Mouse (Mus musculus): Measurements from ENCODE around the gene Krtdap. TPM values are rescaled to one million over a fixed set of nuclear protein-coding genes. Genes with fewer than 3 reads are reported as not detected.

Gene Krtdap
- polyA plus RNA-seq, 1 experiment from 2014 or later: 3.8 TPM

- no peaks in the 10 kb centered on the region for H3K9me3 ChIP-seq (replicated peaks)
- no peak overlapping the region for H3K4me2 ChIP-seq
- WGBS: 18% methylated on average over 9 of the region's 9 CpGs
- no peak overlapping the region for H3K27ac ChIP-seq
- H3K9ac ChIP-seq: no peak overlapping the region
- no peak overlapping the region for H3K4me3 ChIP-seq
- H3K36me3 ChIP-seq: no peaks in the 10 kb centered on the region
- ATAC-seq (replicated peaks; ENCODE audit: insufficient number of reproducible peaks, insufficient read depth, low FRiP score, low read depth): no peak
- peaks cover 16% of the 10 kb centered on the region; the same call in 1 of the 2 replicates for H3K27me3 ChIP-seq
- no peaks in the 10 kb centered on the region for H3K4me1 ChIP-seq (replicated peaks)
These were observed 4.2 kb downstream of the Krtdap start for GRCm38 (mm10) chr7:30791921-30792320.

DNA sequence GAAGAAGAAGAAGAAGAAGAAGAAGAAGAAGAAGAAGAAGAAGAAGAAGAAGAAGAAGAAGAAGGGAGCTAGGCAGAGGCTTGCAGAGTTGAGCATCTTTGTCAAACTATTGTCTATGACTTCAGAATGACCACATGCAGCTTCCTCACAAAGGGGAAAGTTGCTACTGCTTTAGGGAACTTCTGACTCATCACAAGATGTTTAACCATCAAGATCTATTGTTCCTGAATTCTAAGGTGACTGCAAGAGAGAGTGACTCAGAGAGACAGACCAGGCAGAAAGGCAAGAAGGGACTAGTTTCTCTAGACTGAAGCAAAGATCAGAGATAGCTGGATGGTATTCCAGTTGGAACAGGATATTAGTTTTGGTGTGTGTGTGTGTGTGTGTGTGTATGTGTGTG is 7.2 kb downstream of the Krtdap start:
- H3K9me3 ChIP-seq (replicated peaks): 0 out of 2 replicates have a peak, but pooled peaks cover under 1% of the 10 kb centered on the region
- no peak overlapping the region for H3K27ac ChIP-seq
- no peak overlapping the region for H3K4me3 ChIP-seq
- H3K27me3 ChIP-seq: peaks cover 7% of the 10 kb centered on the region; the same call in 1 of the 2 replicates
- H3K9ac ChIP-seq: no peak overlapping the region
- no peaks in the 10 kb centered on the region for H3K36me3 ChIP-seq
- ATAC-seq (replicated peaks; ENCODE audit: insufficient number of reproducible peaks, insufficient read depth, low FRiP score, low read depth): no peak
- H3K4me2 ChIP-seq: no peak overlapping the region
- no peaks in the 10 kb centered on the region for H3K4me1 ChIP-seq (replicated peaks)

DNA sequence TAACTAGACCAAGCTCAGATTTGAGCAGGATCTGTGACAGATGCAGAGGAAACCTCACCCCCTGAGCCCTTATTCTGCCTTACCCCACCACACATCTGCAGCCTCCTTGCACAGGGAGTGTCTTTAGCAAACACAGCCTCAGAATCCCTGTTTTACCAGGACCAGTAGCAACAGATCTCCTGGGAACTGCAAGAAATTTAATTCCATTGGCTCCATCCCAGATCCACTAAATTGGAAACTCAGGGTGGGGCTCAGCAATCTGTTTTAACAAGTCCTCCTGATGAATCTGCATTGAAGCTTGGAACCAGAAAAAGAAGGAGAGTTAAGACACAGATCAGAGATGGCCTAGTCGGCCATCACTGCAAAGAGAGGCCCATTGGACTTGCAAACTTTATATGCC is 9.1 kb downstream of the Krtdap start:
- H3K4me2 ChIP-seq: no peak overlapping the region
- no peak overlapping the region for H3K4me3 ChIP-seq
- H3K4me1 ChIP-seq (replicated peaks): no peaks in the 10 kb centered on the region
- ATAC-seq (replicated peaks; ENCODE audit: insufficient number of reproducible peaks, insufficient read depth, low FRiP score, low read depth): no peak
- 76% methylated on average over 1 of the region's 1 CpGs for WGBS
- H3K27me3 ChIP-seq: no peaks in the 10 kb centered on the region
- no peak overlapping the region for H3K27ac ChIP-seq
- 0 out of 2 replicates have a peak, but pooled peaks cover 8% of the 10 kb centered on the region for H3K9me3 ChIP-seq (replicated peaks)
- H3K36me3 ChIP-seq: no peaks in the 10 kb centered on the region
- no peak overlapping the region for H3K9ac ChIP-seq

GRCm38 (mm10) chr7:30800653-30801052 is 13.0 kb downstream of the Krtdap start:
- Histone ChIP-seq H3K27me3 (no peaks in the 10 kb centered on the region), H3K9ac (no peak overlapping the region), H3K9me3 (replicated peaks) (0 out of 2 replicates have a peak, but pooled peaks cover 8% of the 10 kb centered on the region), H3K4me2 (no peak overlapping the region), H3K4me1 (replicated peaks) (no peaks in the 10 kb centered on the region), H3K27ac (no peak overlapping the region), H3K36me3 (no peaks in the 10 kb centered on the region), H3K4me3 (no peak overlapping the region)
- ATAC-seq (replicated peaks; ENCODE audit: insufficient number of reproducible peaks, insufficient read depth, low FRiP score, low read depth): no peak

GRCm38 (mm10) chr7:30803256-30803655 is 15.6 kb downstream of the Krtdap start:
- no peak overlapping the region for H3K9ac ChIP-seq
- H3K27me3 ChIP-seq: no peaks in the 10 kb centered on the region
- no peak overlapping the region for H3K4me3 ChIP-seq
- no peaks in the 10 kb centered on the region for H3K4me1 ChIP-seq (replicated peaks)
- no peak overlapping the region for H3K4me2 ChIP-seq
- no peak overlapping the region for H3K27ac ChIP-seq
- 0 out of 2 replicates have a peak, but pooled peaks cover 8% of the 10 kb centered on the region for H3K9me3 ChIP-seq (replicated peaks)
- no peak for ATAC-seq (replicated peaks; ENCODE audit: insufficient number of reproducible peaks, insufficient read depth, low FRiP score, low read depth)
- H3K36me3 ChIP-seq: no peaks in the 10 kb centered on the region
- 96% methylated on average over 3 of the region's 3 CpGs for whole genome bisulfite sequencing

DNA sequence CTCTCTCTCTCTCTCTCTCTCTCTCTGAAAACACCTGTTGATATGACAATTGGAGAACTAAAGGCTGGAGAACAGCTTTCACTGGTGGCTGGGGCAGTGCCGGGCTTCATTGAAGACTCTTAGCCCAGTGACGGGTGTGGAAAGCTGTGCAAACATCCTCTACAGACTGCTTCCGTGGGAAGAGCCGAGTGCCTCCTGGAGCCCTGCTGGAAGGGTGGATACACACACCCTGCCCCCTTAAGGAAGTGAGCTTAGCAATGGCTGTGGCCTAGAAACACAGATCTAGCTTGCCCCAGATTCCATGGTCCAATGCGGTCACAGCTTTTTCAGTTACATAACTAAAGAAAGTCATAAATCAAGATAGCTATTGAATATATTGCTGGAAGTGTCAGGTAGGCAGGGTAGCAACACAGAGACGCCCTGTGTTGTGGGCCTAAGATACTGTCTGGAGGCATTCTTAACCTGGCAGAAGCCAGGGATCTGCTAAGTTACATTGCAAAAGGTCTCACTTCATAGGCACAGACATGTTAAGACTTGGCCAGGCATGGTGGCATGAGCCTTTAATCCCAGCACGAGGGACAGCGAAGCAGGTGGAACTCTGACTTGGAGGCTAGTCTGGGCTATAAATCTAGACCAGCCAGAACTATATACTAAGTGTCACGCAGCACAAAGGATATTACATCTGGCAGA is 16.5 kb downstream of the Krtdap start:
- 0 out of 2 replicates have a peak, but pooled peaks cover 8% of the 10 kb centered on the region for H3K9me3 ChIP-seq (replicated peaks)
- H3K36me3 ChIP-seq: no peaks in the 10 kb centered on the region
- H3K4me3 ChIP-seq: no peak overlapping the region
- no peaks in the 10 kb centered on the region for H3K27me3 ChIP-seq
- no peaks in the 10 kb centered on the region for H3K4me1 ChIP-seq (replicated peaks)
- no peak overlapping the region for H3K27ac ChIP-seq
- WGBS: 68% methylated on average over 9 of the region's 9 CpGs
- H3K4me2 ChIP-seq: no peak overlapping the region
- no peak overlapping the region for H3K9ac ChIP-seq
- ATAC-seq (replicated peaks; ENCODE audit: insufficient number of reproducible peaks, insufficient read depth, low FRiP score, low read depth): no peak

GRCm38 (mm10) chr7:30805924-30806323 is 18.2 kb downstream of the Krtdap start:
- ATAC-seq (replicated peaks; ENCODE audit: insufficient number of reproducible peaks, insufficient read depth, low FRiP score, low read depth): no peak
- no peaks in the 10 kb centered on the region for H3K36me3 ChIP-seq
- no peak overlapping the region for H3K27ac ChIP-seq
- no peaks in the 10 kb centered on the region for H3K27me3 ChIP-seq
- no peaks in the 10 kb centered on the region for H3K9me3 ChIP-seq (replicated peaks)
- no peaks in the 10 kb centered on the region for H3K4me1 ChIP-seq (replicated peaks)
- H3K4me2 ChIP-seq: no peak overlapping the region
- no peak overlapping the region for H3K9ac ChIP-seq
- 47% methylated on average over 6 of the region's 6 CpGs for WGBS
- H3K4me3 ChIP-seq: no peak overlapping the region

DNA sequence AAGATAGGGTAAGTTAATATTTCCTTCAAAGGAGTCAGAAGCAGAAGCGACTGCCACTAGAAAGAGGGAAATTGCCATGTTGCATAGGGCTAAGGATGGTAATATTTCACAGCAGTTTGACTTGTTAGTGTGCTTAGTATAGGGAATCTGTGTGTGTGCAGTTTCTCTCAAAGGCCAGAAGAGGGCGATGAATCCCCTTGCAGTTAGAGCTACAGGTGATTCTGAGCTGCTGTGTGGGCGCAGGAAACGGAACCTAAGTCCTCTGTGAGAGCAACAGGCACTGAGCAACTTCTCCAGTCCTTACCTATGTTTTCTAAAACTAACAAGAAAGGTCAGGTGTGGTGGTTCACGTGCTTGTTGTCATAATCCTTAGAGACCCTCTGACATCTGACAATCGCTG is 22.6 kb downstream of the Krtdap start:
- Histone ChIP-seq H3K27me3 (no peaks in the 10 kb centered on the region), H3K4me1 (replicated peaks) (no peaks in the 10 kb centered on the region), H3K4me3 (no peak overlapping the region), H3K36me3 (no peaks in the 10 kb centered on the region), H3K4me2 (no peak overlapping the region), H3K9ac (no peak overlapping the region), H3K9me3 (replicated peaks) (no peaks in the 10 kb centered on the region), H3K27ac (no peak overlapping the region)
- ATAC-seq (replicated peaks; ENCODE audit: insufficient number of reproducible peaks, insufficient read depth, low FRiP score, low read depth): no peak
- 55% methylated on average over 6 of the region's 6 CpGs for WGBS

- ATAC-seq (replicated peaks; ENCODE audit: insufficient number of reproducible peaks, insufficient read depth, low FRiP score, low read depth): no peak
- Histone ChIP-seq H3K9me3 (replicated peaks) (no peaks in the 10 kb centered on the region), H3K36me3 (no peaks in the 10 kb centered on the region), H3K27me3 (no peaks in the 10 kb centered on the region; the same call in 1 of the 2 replicates), H3K27ac (no peak overlapping the region), H3K9ac (no peak overlapping the region), H3K4me1 (replicated peaks) (no peaks in the 10 kb centered on the region), H3K4me2 (no peak overlapping the region), H3K4me3 (no peak overlapping the region)
- 46% methylated on average over 9 of the region's 9 CpGs for WGBS
These were observed 24.1 kb downstream of the Krtdap start for GRCm38 (mm10) chr7:30811757-30812290.

DNA sequence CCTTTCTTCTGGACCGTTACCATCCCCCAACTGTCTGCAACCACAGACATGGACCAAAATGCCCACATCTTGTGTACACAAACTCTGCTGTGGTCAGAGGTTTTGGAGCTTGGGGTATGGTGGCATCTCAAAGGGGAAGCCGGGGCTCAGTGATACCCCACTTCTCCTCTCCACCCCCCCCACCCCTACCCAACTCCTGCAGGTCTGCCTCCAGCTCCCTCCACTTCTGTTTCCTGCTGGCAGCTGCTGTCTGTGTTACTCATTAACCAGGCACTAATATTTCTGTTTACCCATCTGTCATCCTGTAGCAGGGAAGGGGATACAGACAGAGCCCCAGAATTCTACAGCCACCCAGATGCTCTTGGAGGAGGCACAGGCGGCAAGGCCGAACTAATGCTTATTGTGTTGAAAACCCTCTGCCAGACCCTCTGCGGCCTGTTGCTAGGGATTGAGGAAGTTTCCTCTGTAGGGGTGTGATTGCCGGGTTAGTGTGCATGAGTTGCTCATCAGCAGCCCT is 24.7 kb downstream of the Krtdap start:
- Histone ChIP-seq H3K27ac (no peak overlapping the region), H3K9me3 (replicated peaks) (no peaks in the 10 kb centered on the region), H3K27me3 (no peaks in the 10 kb centered on the region; the same call in 1 of the 2 replicates), H3K4me1 (replicated peaks) (no peaks in the 10 kb centered on the region), H3K4me3 (no peak overlapping the region), H3K36me3 (no peaks in the 10 kb centered on the region), H3K9ac (no peak overlapping the region), H3K4me2 (no peak overlapping the region)
- ATAC-seq (replicated peaks; ENCODE audit: insufficient number of reproducible peaks, insufficient read depth, low FRiP score, low read depth): no peak
- 67% methylated on average over 6 of the region's 6 CpGs for WGBS

- H3K36me3 ChIP-seq: no peaks in the 10 kb centered on the region
- WGBS: 62% methylated on average over 6 of the region's 6 CpGs
- H3K4me2 ChIP-seq: no peak overlapping the region
These were observed 32.4 kb downstream of the Krtdap start for GRCm38 (mm10) chr7:30820131-30820530.

More at GRCm38 (mm10) chr7:30820131-30820530, 32.4 kb downstream of the Krtdap start:
- H3K9ac ChIP-seq: no peak overlapping the region
- H3K9me3 ChIP-seq (replicated peaks): no peaks in the 10 kb centered on the region
- H3K27me3 ChIP-seq: peaks cover 4% of the 10 kb centered on the region
- ATAC-seq (replicated peaks; ENCODE audit: insufficient number of reproducible peaks, insufficient read depth, low FRiP score, low read depth): no peak
- no peak overlapping the region for H3K4me3 ChIP-seq
- no peak overlapping the region for H3K27ac ChIP-seq
- no peaks in the 10 kb centered on the region for H3K4me1 ChIP-seq (replicated peaks)

All from heart, embryonic 15.5 days (tissue).